Mouse (Mus musculus) adrenal gland, adult 2 months (tissue): Measurements from ENCODE around the gene Ncbp3. TPM values are rescaled to one million over a fixed set of nuclear protein-coding genes. Genes with fewer than 3 reads are reported as not detected.

Experiments used
- DNase-seq: peaks from one replicate; pipeline ENCODE4 v3.0.0; 2021
- polyA plus RNA-seq: library from polyadenylated mRNA; depleted of rRNA; stranded (reverse); fragments of >200 nt; gene quantifications from 2 replicates; pipeline ENCODE4 v1.2.3, GENCODE M21; 2012
- total RNA-seq, 2 experiments: library from RNA; stranded (reverse); gene quantifications; 2 replicates each; pipeline ENCODE4 v1.2.3; 2021

Gene Ncbp3
- total and polyA plus RNA-seq, 3 experiments, result 1.7 to 9.5 (median 9.4) TPM

- peak; percentile 95 for DNase-seq
Observed at GRCm38 (mm10) chr11:73030821-73031498, 16.6 kb upstream of the Ncbp3 start.

GRCm38 (mm10) chr11:73031536-73031935, 16.0 kb upstream of the Ncbp3 start:
- no peak for DNase-seq

GRCm38 (mm10) chr11:73036077-73036476, 11.5 kb upstream of the Ncbp3 start:
- DNase-seq, result no peak

GRCm38 (mm10) chr11:73036889-73037288, 10.7 kb upstream of the Ncbp3 start:
- DNase-seq, result peak; percentile 64

GRCm38 (mm10) chr11:73037691-73038090, 9.9 kb upstream of the Ncbp3 start:
- no peak for DNase-seq

- DNase-seq, result peak; percentile 60
Observed at GRCm38 (mm10) chr11:73039102-73039799, 8.3 kb upstream of the Ncbp3 start.

GRCm38 (mm10) chr11:73044229-73044755, 3.3 kb upstream of the Ncbp3 start:
- DNase-seq, result no peak

- DNase-seq, result no peak
Observed at GRCm38 (mm10) chr11:73044789-73045188, 2.8 kb upstream of the Ncbp3 start.

- no peak for DNase-seq
Observed at GRCm38 (mm10) chr11:73048030-73048876, 670 bp downstream of the Ncbp3 start.

GRCm38 (mm10) chr11:73049335-73049734, 1.8 kb downstream of the Ncbp3 start:
- peak; percentile 72 for DNase-seq

- no peak for DNase-seq
Observed at GRCm38 (mm10) chr11:73052795-73053194, 5.2 kb downstream of the Ncbp3 start.

- DNase-seq, result no peak
Observed at GRCm38 (mm10) chr11:73057701-73058100, 10.1 kb downstream of the Ncbp3 start.

- DNase-seq, result no peak
Observed at GRCm38 (mm10) chr11:73059630-73060029, 12.0 kb downstream of the Ncbp3 start.

GRCm38 (mm10) chr11:73061413-73061812, 13.8 kb downstream of the Ncbp3 start:
- no peak for DNase-seq

- peak; percentile 24 for DNase-seq
Observed at GRCm38 (mm10) chr11:73071839-73072238, 24.3 kb downstream of the Ncbp3 start.

GRCm38 (mm10) chr11:73076295-73076694, 28.7 kb downstream of the Ncbp3 start:
- no peak for DNase-seq

- no peak for DNase-seq
Observed at GRCm38 (mm10) chr11:73076733-73077132, 29.1 kb downstream of the Ncbp3 start.

GRCm38 (mm10) chr11:73077211-73077720, 29.7 kb downstream of the Ncbp3 start:
- DNase-seq, result no peak

- no peak for DNase-seq
Observed at GRCm38 (mm10) chr11:73078615-73079014, 31.0 kb downstream of the Ncbp3 start.

GRCm38 (mm10) chr11:73080306-73080705, 32.7 kb downstream of the Ncbp3 start:
- DNase-seq, result no peak

- DNase-seq, result no peak
Observed at GRCm38 (mm10) chr11:73084303-73084702, 36.7 kb downstream of the Ncbp3 start.

GRCm38 (mm10) chr11:73084804-73085231, 37.2 kb downstream of the Ncbp3 start:
- peak; percentile 52 for DNase-seq
